Mouse (Mus musculus): ENCODE measurements around the gene Myo18a. TPM values are rescaled to one million over a fixed set of nuclear protein-coding genes. Genes with fewer than 3 reads are reported as not detected.

The Myo18a gene
- polyA plus RNA-seq, 1 experiment from 2014 or later: 29.7 TPM

GRCm38 (mm10) chr11:77836290-77836689, 73.2 kb downstream of the Myo18a start:
- Histone ChIP-seq H3K4me1 (replicated peaks) (peaks cover 19% of the 10 kb centered on the region), H3K27ac (0 out of 2 replicates have a peak overlapping the region, but pooled peaks have one; percentile 26), H3K36me3 (peaks cover 86% of the 10 kb centered on the region), H3K9me3 (peaks cover 4% of the 10 kb centered on the region; the same call in 1 of the 2 replicates), H3K4me3 (no peak overlapping the region), H3K27me3 (ENCODE audit: insufficient read depth, poor library complexity, severe bottlenecking) (peaks cover 22% of the 10 kb centered on the region)
- no peak for DNase-seq (ENCODE audit: low spot score)
- 76% methylated on average over 5 of the region's 5 CpGs for whole genome bisulfite sequencing

GRCm38 (mm10) chr11:77836751-77837150, 73.7 kb downstream of the Myo18a start:
- Histone ChIP-seq H3K9me3 (peaks cover 4% of the 10 kb centered on the region; the same call in 1 of the 2 replicates), H3K36me3 (peaks cover 91% of the 10 kb centered on the region), H3K4me3 (no peak overlapping the region), H3K27ac (0 out of 2 replicates have a peak overlapping the region, but pooled peaks have one; percentile 24), H3K4me1 (replicated peaks) (peaks cover 22% of the 10 kb centered on the region), H3K27me3 (ENCODE audit: insufficient read depth, poor library complexity, severe bottlenecking) (peaks cover 26% of the 10 kb centered on the region)
- DNase-seq (ENCODE audit: low spot score): no peak
- WGBS: 62% methylated on average over 4 of the region's 4 CpGs

- DNase-seq (ENCODE audit: low spot score): no peak
- Histone ChIP-seq H3K27ac (no peak overlapping the region), H3K4me3 (no peak overlapping the region), H3K36me3 (peaks cover 92% of the 10 kb centered on the region), H3K27me3 (ENCODE audit: insufficient read depth, poor library complexity, severe bottlenecking) (peaks cover 31% of the 10 kb centered on the region), H3K4me1 (replicated peaks) (peaks cover 30% of the 10 kb centered on the region), H3K9me3 (peaks cover 4% of the 10 kb centered on the region; the same call in 1 of the 2 replicates)
- 82% methylated on average over 5 of the region's 5 CpGs for WGBS
These were observed 74.8 kb downstream of the Myo18a start for GRCm38 (mm10) chr11:77837856-77838255.

- Histone ChIP-seq H3K36me3 (peaks cover 90% of the 10 kb centered on the region), H3K27me3 (ENCODE audit: insufficient read depth, poor library complexity, severe bottlenecking) (peaks cover 35% of the 10 kb centered on the region)
These were observed 77.6 kb downstream of the Myo18a start for GRCm38 (mm10) chr11:77840523-77841245.

GRCm38 (mm10) chr11:77843068-77843905, 80.2 kb downstream of the Myo18a start:
- Histone ChIP-seq H3K27ac (peak overlapping the region; percentile 12; the same call in 1 of the 2 replicates), H3K4me1 (replicated peaks) (peaks cover 38% of the 10 kb centered on the region), H3K9me3 (no peaks in the 10 kb centered on the region), H3K27me3 (ENCODE audit: insufficient read depth, poor library complexity, severe bottlenecking) (peaks cover 53% of the 10 kb centered on the region), H3K4me3 (no peak overlapping the region), H3K36me3 (peaks cover 90% of the 10 kb centered on the region)
- DNase-seq (ENCODE audit: low spot score): no peak
- 89% methylated on average over 21 of the region's 21 CpGs for WGBS

More at GRCm38 (mm10) chr11:77840523-77841245, 77.6 kb downstream of the Myo18a start:
- H3K27ac ChIP-seq: no peak overlapping the region
- peaks cover 46% of the 10 kb centered on the region for H3K4me1 ChIP-seq (replicated peaks)
- no peak overlapping the region for H3K4me3 ChIP-seq
- WGBS: 87% methylated on average over 16 of the region's 16 CpGs
- DNase-seq (ENCODE audit: low spot score): no peak
- no peaks in the 10 kb centered on the region for H3K9me3 ChIP-seq

GRCm38 (mm10) chr11:77843906-77844200, 80.8 kb downstream of the Myo18a start:
- 64% methylated on average over 4 of the region's 4 CpGs for WGBS
- H3K4me1 ChIP-seq (replicated peaks): peaks cover 43% of the 10 kb centered on the region
- H3K4me3 ChIP-seq: no peak overlapping the region
- peaks cover 54% of the 10 kb centered on the region for H3K27me3 ChIP-seq (ENCODE audit: insufficient read depth, poor library complexity, severe bottlenecking)
- no peak overlapping the region for H3K27ac ChIP-seq
- no peaks in the 10 kb centered on the region for H3K9me3 ChIP-seq
- peaks cover 88% of the 10 kb centered on the region for H3K36me3 ChIP-seq
- no peak for DNase-seq (ENCODE audit: low spot score)

- H3K4me3 ChIP-seq: no peak overlapping the region
- no peak for DNase-seq (ENCODE audit: low spot score)
- peak overlapping the region; percentile 13 for H3K27ac ChIP-seq
- 56% methylated on average over 9 of the region's 9 CpGs for WGBS
- peaks cover 93% of the 10 kb centered on the region for H3K36me3 ChIP-seq
- H3K9me3 ChIP-seq: no peaks in the 10 kb centered on the region
- H3K27me3 ChIP-seq (ENCODE audit: insufficient read depth, poor library complexity, severe bottlenecking): peaks cover 50% of the 10 kb centered on the region
- H3K4me1 ChIP-seq (replicated peaks): peaks cover 61% of the 10 kb centered on the region
These were observed 84.6 kb downstream of the Myo18a start for GRCm38 (mm10) chr11:77847599-77848128.

- no peaks in the 10 kb centered on the region for H3K9me3 ChIP-seq
- 50% methylated on average over 5 of the region's 5 CpGs for WGBS
- H3K4me3 ChIP-seq: no peak overlapping the region
- H3K4me1 ChIP-seq (replicated peaks): peaks cover 57% of the 10 kb centered on the region
- DNase-seq (ENCODE audit: low spot score): no peak
- peaks cover 49% of the 10 kb centered on the region for H3K27me3 ChIP-seq (ENCODE audit: insufficient read depth, poor library complexity, severe bottlenecking)
- H3K27ac ChIP-seq: no peak overlapping the region; the same call in 1 of the 2 replicates
- H3K36me3 ChIP-seq: peaks cover 92% of the 10 kb centered on the region
These were observed 85.1 kb downstream of the Myo18a start for GRCm38 (mm10) chr11:77848131-77848530.

GRCm38 (mm10) chr11:77849151-77849550, 86.1 kb downstream of the Myo18a start:
- no peaks in the 10 kb centered on the region for H3K9me3 ChIP-seq
- no peak for DNase-seq (ENCODE audit: low spot score)
- peaks cover 52% of the 10 kb centered on the region for H3K27me3 ChIP-seq (ENCODE audit: insufficient read depth, poor library complexity, severe bottlenecking)
- peaks cover 53% of the 10 kb centered on the region for H3K4me1 ChIP-seq (replicated peaks)
- H3K27ac ChIP-seq: no peak overlapping the region
- H3K36me3 ChIP-seq: peaks cover 92% of the 10 kb centered on the region
- H3K4me3 ChIP-seq: no peak overlapping the region
- WGBS: 79% methylated on average over 7 of the region's 7 CpGs

GRCm38 (mm10) chr11:77850401-77851244, 87.6 kb downstream of the Myo18a start:
- Histone ChIP-seq H3K36me3 (peaks cover 89% of the 10 kb centered on the region), H3K4me1 (replicated peaks) (peaks cover 63% of the 10 kb centered on the region), H3K27me3 (ENCODE audit: insufficient read depth, poor library complexity, severe bottlenecking) (peaks cover 46% of the 10 kb centered on the region), H3K27ac (peak overlapping the region; percentile 46), H3K4me3 (peak overlapping the region; percentile 4; the same call in 1 of the 2 replicates), H3K9me3 (no peaks in the 10 kb centered on the region)
- WGBS: 48% methylated on average over 24 of the region's 24 CpGs
- peak; percentile 37 for DNase-seq (ENCODE audit: low spot score)

- H3K27me3 ChIP-seq (ENCODE audit: insufficient read depth, poor library complexity, severe bottlenecking): peaks cover 38% of the 10 kb centered on the region
- H3K9me3 ChIP-seq: no peaks in the 10 kb centered on the region
- 74% methylated on average over 6 of the region's 6 CpGs for WGBS
- H3K4me1 ChIP-seq (replicated peaks): peaks cover 67% of the 10 kb centered on the region
- H3K27ac ChIP-seq: peak overlapping the region; percentile 46
- no peak overlapping the region for H3K4me3 ChIP-seq
- DNase-seq (ENCODE audit: low spot score): no peak
- H3K36me3 ChIP-seq: peaks cover 84% of the 10 kb centered on the region
These were observed 88.5 kb downstream of the Myo18a start for GRCm38 (mm10) chr11:77851483-77852010.

- DNase-seq (ENCODE audit: low spot score): no peak
- peaks cover 83% of the 10 kb centered on the region for H3K36me3 ChIP-seq
- peaks cover 39% of the 10 kb centered on the region for H3K27me3 ChIP-seq (ENCODE audit: insufficient read depth, poor library complexity, severe bottlenecking)
- WGBS: 72% methylated on average over 3 of the region's 3 CpGs
- H3K27ac ChIP-seq: no peak overlapping the region
- no peaks in the 10 kb centered on the region for H3K9me3 ChIP-seq
- no peak overlapping the region for H3K4me3 ChIP-seq
- peaks cover 71% of the 10 kb centered on the region for H3K4me1 ChIP-seq (replicated peaks)
These were observed 89.1 kb downstream of the Myo18a start for GRCm38 (mm10) chr11:77852195-77852594.

Measured in hindbrain, embryonic 10.5 days (tissue).